Mouse (Mus musculus) heart, postnatal 10 days (tissue): ENCODE measurements around the gene Acbd4. TPM values are rescaled to one million over a fixed set of nuclear protein-coding genes. Genes with fewer than 3 reads are reported as not detected.

Experiments used
- DNase-seq, 2 experiments: peaks; one replicate each; pipeline ENCODE4 v3.0.0; 2021
- intact Hi-C: fragments of 180-260 bp; cut with DNase I; formaldehyde crosslinking; loops from one replicate; pipeline ENCODE4 v1.15.1; 2025
- total RNA-seq, 2 experiments: library from RNA; stranded (reverse); gene quantifications; 2 replicates each; pipeline ENCODE4 v1.2.3; 2021

Acbd4 gene
- 10 to 100 TPM; 35.5 to 37.4 TPM for total RNA-seq

GRCm38 (mm10) chr11:103101481-103101865 is at the start of gene Acbd4, which contains the start of gene Plcd3:
Gene Acbd4 (plus strand): TSS chr11:103101682.
Gene Plcd3 (minus strand): TSS chr11:103101658.
- peak; percentile 89 for DNase-seq

GRCm38 (mm10) chr11:103052078-103052477 is 49.4 kb upstream of the Acbd4 start:
- intact Hi-C loops: no loop called here

More at GRCm38 (mm10) chr11:103101481-103101865, at the start of gene Acbd4, which contains the start of gene Plcd3:
- intact Hi-C loops: loop anchor here (5.0 kb wide), 1 partner anchor 226 kb away; no protein-coding TSS in a partner anchor

GRCm38 (mm10) chr11:103053191-103054076 is 48.0 kb upstream of the Acbd4 start:
- peak in 1 of 2 experiments; percentile 32 for DNase-seq
- intact Hi-C loops: loop anchor here (1.0 kb wide), 1 partner anchor 152 kb away; no protein-coding TSS in a partner anchor

More at GRCm38 (mm10) chr11:103052078-103052477, 49.4 kb upstream of the Acbd4 start:
- DNase-seq: no peak

- DNase-seq: peak; percentile 85 to 90
- intact Hi-C loops: loop anchor here (1.0 to 5.0 kb wide), 2 partner anchors 103 to 153 kb away; no protein-coding TSS in a partner anchor
These were observed 46.7 kb upstream of the Acbd4 start for GRCm38 (mm10) chr11:103054798-103055197.

GRCm38 (mm10) chr11:103056636-103057035 is 44.8 kb upstream of the Acbd4 start:
- intact Hi-C loops: loop anchor here (5.0 kb wide), 1 partner anchor 101 kb away; no protein-coding TSS in a partner anchor
- DNase-seq: no peak

- DNase-seq: peak; percentile 49 to 58
- intact Hi-C loops: loop anchor here (5.0 kb wide), 1 partner anchor 99 kb away; no protein-coding TSS in a partner anchor
These were observed 42.9 kb upstream of the Acbd4 start for GRCm38 (mm10) chr11:103058499-103059085.

GRCm38 (mm10) chr11:103066191-103067050 is 35.1 kb upstream of the Acbd4 start:
- DNase-seq: no peak
- intact Hi-C loops: no loop called here

- DNase-seq: no peak
- intact Hi-C loops: no loop called here
These were observed 34.5 kb upstream of the Acbd4 start for GRCm38 (mm10) chr11:103067051-103067361.

- intact Hi-C loops: no loop called here
- DNase-seq: peak; percentile 72 to 75
These were observed 34.0 kb upstream of the Acbd4 start for GRCm38 (mm10) chr11:103067457-103068001.

GRCm38 (mm10) chr11:103068272-103068671 is 33.2 kb upstream of the Acbd4 start:
- intact Hi-C loops: no loop called here

GRCm38 (mm10) chr11:103068884-103069283 is 32.6 kb upstream of the Acbd4 start:
- no peak for DNase-seq
- intact Hi-C loops: no loop called here

More at GRCm38 (mm10) chr11:103068272-103068671, 33.2 kb upstream of the Acbd4 start:
- DNase-seq: no peak

- DNase-seq: no peak
- intact Hi-C loops: no loop called here
These were observed 31.8 kb upstream of the Acbd4 start for GRCm38 (mm10) chr11:103069731-103070130.

GRCm38 (mm10) chr11:103070322-103070880 is 31.1 kb upstream of the Acbd4 start:
- DNase-seq: no peak
- intact Hi-C loops: no loop called here

- intact Hi-C loops: no loop called here
- DNase-seq: no peak
These were observed 27.8 kb upstream of the Acbd4 start for GRCm38 (mm10) chr11:103073671-103074070.

GRCm38 (mm10) chr11:103074121-103074650 is 27.3 kb upstream of the Acbd4 start:
- no peak for DNase-seq
- intact Hi-C loops: no loop called here

- intact Hi-C loops: no loop called here
- DNase-seq: no peak
These were observed 26.6 kb upstream of the Acbd4 start for GRCm38 (mm10) chr11:103074796-103075323.

GRCm38 (mm10) chr11:103076010-103076409 is 25.5 kb upstream of the Acbd4 start:
- intact Hi-C loops: no loop called here
- DNase-seq: peak; percentile 68 to 77

- no peak for DNase-seq
- intact Hi-C loops: no loop called here
These were observed 24.9 kb upstream of the Acbd4 start for GRCm38 (mm10) chr11:103076581-103076980.

GRCm38 (mm10) chr11:103078131-103078530 is 23.4 kb upstream of the Acbd4 start:
- no peak for DNase-seq
- intact Hi-C loops: no loop called here
